Mouse (Mus musculus) midbrain, embryonic 16.5 days (tissue): ENCODE data around the gene Phf21a. TPM values are rescaled to one million over a fixed set of nuclear protein-coding genes. Genes with fewer than 3 reads are reported as not detected.

Experiments
- ATAC-seq: fragments of 200-750 bp; cut with Nextera tagmentation; 2 replicates; pipeline ENCODE4 v1.8.0; 2017; ENCODE audit warnings: moderate TSS enrichment
- H3K27ac ChIP-seq: fragments of 300-500 bp; sonication (generic); 2 replicates; pipeline ENCODE4 v1.5.1; 2014; ENCODE audit warnings: mild to moderate bottlenecking, low read length, mixed read lengths
- H3K27me3 ChIP-seq: fragments of 300-500 bp; sonication (generic); 2 replicates; pipeline ENCODE4 v1.6.1; 2014; ENCODE audit warnings: low read depth, low read length, mixed read lengths; ENCODE audit not compliant: control insufficient read depth, insufficient read depth
- H3K36me3 ChIP-seq: fragments of 300-500 bp; sonication (generic); 2 replicates; pipeline ENCODE4 v1.6.1; 2014; ENCODE audit warnings: mild to moderate bottlenecking, low read length, moderate library complexity, mixed read lengths; ENCODE audit not compliant: control insufficient read depth, insufficient read depth
- H3K4me1 ChIP-seq: fragments of 300-500 bp; sonication (generic); 2 replicates; pipeline ENCODE4 v1.6.1; 2014; ENCODE audit warnings: mild to moderate bottlenecking, low read length, mixed read lengths; ENCODE audit not compliant: control insufficient read depth, insufficient read depth
- H3K4me2 ChIP-seq: fragments of 300-500 bp; sonication (generic); 2 replicates; pipeline ENCODE4 v1.6.1; 2014; ENCODE audit warnings: mild to moderate bottlenecking, low read length, mixed read lengths
- H3K4me3 ChIP-seq: fragments of 300-500 bp; sonication (generic); 2 replicates; pipeline ENCODE4 v1.5.1; 2014; ENCODE audit warnings: low read depth, mild to moderate bottlenecking, low read length, moderate library complexity, mixed read lengths
- H3K9ac ChIP-seq: fragments of 300-500 bp; sonication (generic); 2 replicates; pipeline ENCODE4 v1.6.1; 2014; ENCODE audit warnings: low read depth, low read length, mixed read lengths
- H3K9me3 ChIP-seq: fragments of 300-500 bp; sonication (generic); replicated peaks from 2 replicates; pipeline ENCODE4 v1.6.1; 2014; ENCODE audit warnings: mild to moderate bottlenecking, low read length, mixed read lengths; ENCODE audit not compliant: control insufficient read depth, poor library complexity, severe bottlenecking
- WGBS: fragments of 180-500 bp; shearing (Covaris S2); extraction: QIAGEN DNeasy Blood & Tissue Kit; methylation state at CpG from one replicate; pipeline ENCODE4 v1.1.7; 2014; 5-methylcytosine and 5-hydroxymethylcytosine counted together
- microRNA counts: library from miRNA; unstranded; fragments of <30 nt; microRNA quantifications from one replicate; lab custom pipeline; 2016
- microRNA-seq: library from miRNA; unstranded; fragments of <30 nt; microRNA quantifications from one replicate; pipeline ENCODE4, GENCODE M21; 2017
- polyA plus RNA-seq: library from polyadenylated mRNA; unstranded; fragments of >200 nt; fragmentation: Nextera tagmentation; extraction: Ambion mirVana; gene quantifications from 2 replicates; pipeline ENCODE4 v1.2.1, GENCODE M21; 2015

Gene Phf21a
- polyA plus RNA-seq, 1 experiment from 2014 or later, result 33.6 TPM

GRCm38 (mm10) chr2:92403776-92404319, 310.9 kb downstream of the Phf21a start:
- peaks cover 14% of the 10 kb centered on the region for H3K36me3 ChIP-seq

DNA sequence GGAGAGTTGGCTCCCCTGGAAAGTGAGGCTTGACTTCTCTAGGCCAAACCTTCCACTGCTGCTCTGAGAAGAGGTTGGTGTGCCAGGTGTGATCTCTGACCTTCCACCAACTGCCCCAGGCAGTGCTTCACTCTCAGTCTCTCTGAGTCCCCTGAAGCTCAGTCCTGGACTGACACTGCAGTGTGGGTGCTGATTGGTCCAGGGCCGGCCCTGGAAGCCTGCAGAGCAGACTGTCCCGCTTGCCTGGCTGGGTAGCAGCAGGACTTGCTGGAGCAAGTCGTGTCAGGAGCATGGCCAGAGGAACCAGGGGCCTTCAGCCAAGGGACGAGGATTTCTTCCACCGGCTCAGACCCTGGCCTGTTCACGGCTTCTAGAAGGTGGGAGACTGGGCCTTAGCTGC, 311.8 kb downstream of the Phf21a start:
- no peak for ATAC-seq
- Histone ChIP-seq H3K27me3 (no peaks in the 10 kb centered on the region), H3K27ac (no peak overlapping the region), H3K9ac (no peak overlapping the region), H3K9me3 (no peaks in the 10 kb centered on the region), H3K4me3 (no peak overlapping the region), H3K4me1 (peaks cover 4% of the 10 kb centered on the region), H3K36me3 (peaks cover 22% of the 10 kb centered on the region), H3K4me2 (no peak overlapping the region)
- 91% methylated on average over 6 of the region's 6 CpGs for WGBS

More at GRCm38 (mm10) chr2:92403776-92404319, 310.9 kb downstream of the Phf21a start:
- H3K4me3 ChIP-seq, result no peak overlapping the region
- 88% methylated on average over 5 of the region's 5 CpGs for WGBS
- no peaks in the 10 kb centered on the region for H3K27me3 ChIP-seq
- no peak overlapping the region for H3K9ac ChIP-seq
- H3K9me3 ChIP-seq, result no peaks in the 10 kb centered on the region
- no peak for ATAC-seq
- H3K4me2 ChIP-seq, result no peak overlapping the region
- no peak overlapping the region for H3K27ac ChIP-seq
- H3K4me1 ChIP-seq, result peaks cover 13% of the 10 kb centered on the region

GRCm38 (mm10) chr2:92405687-92406086, 312.8 kb downstream of the Phf21a start:
- no peak overlapping the region for H3K27ac ChIP-seq

DNA sequence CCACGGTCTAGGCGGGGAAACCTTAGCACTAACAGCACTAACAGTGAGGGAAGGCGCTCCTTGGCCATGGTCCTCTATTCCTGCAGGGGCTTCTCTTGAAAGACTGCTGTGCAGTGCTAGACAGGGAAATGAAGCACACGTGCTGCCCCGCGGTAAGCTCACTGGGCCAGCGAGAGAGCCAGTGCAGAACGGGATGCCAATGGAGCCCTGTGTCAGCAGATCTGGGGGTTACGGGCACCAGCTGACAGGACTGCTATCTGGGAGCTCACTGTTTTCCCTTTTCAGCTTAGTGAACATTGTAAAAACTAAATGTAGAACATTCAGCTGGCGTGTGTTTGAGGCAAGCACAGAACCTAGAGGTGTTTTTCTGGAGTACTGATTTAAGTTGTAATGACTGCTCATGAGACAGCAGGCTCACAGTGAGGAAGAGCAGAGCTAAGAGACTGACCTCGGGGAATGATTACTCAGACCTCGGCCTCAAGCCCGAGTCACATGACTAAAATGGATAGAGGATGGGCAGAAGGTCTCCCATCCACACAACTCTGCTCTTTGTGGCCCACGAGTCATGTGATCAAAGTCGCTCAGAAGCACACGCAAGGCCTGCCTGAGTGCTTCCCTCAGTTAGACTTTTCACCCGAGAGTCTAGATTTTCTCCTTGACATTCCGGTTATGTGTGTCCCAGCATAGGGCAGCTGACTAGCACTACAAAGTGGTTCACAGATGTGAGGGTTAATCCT, 315.6 kb downstream of the Phf21a start:
- no peak overlapping the region for H3K4me2 ChIP-seq
- H3K9ac ChIP-seq, result no peak overlapping the region
- H3K9me3 ChIP-seq, result no peaks in the 10 kb centered on the region
- WGBS, result 90% methylated on average over 18 of the region's 18 CpGs
- no peak for ATAC-seq
- no peaks in the 10 kb centered on the region for H3K4me1 ChIP-seq
- H3K27ac ChIP-seq, result no peak overlapping the region
- H3K4me3 ChIP-seq, result no peak overlapping the region
- H3K27me3 ChIP-seq, result no peaks in the 10 kb centered on the region
- peaks cover 55% of the 10 kb centered on the region for H3K36me3 ChIP-seq

More at GRCm38 (mm10) chr2:92405687-92406086, 312.8 kb downstream of the Phf21a start:
- Histone ChIP-seq H3K9me3 (no peaks in the 10 kb centered on the region), H3K4me2 (no peak overlapping the region), H3K9ac (no peak overlapping the region), H3K36me3 (peaks cover 31% of the 10 kb centered on the region), H3K27me3 (no peaks in the 10 kb centered on the region), H3K4me1 (peaks cover 4% of the 10 kb centered on the region; the same call in 1 of the 2 replicates), H3K4me3 (no peak overlapping the region)
- no peak for ATAC-seq
- WGBS, result 70% methylated on average over 7 of the region's 7 CpGs

- Histone ChIP-seq H3K36me3 (peaks cover 74% of the 10 kb centered on the region), H3K27ac (no peak overlapping the region), H3K4me1 (no peaks in the 10 kb centered on the region), H3K9me3 (no peaks in the 10 kb centered on the region), H3K27me3 (no peaks in the 10 kb centered on the region), H3K4me2 (no peak overlapping the region), H3K9ac (no peak overlapping the region), H3K4me3 (no peak overlapping the region)
- WGBS, result 92% methylated on average over 10 of the region's 10 CpGs
- ATAC-seq, result no peak
Measured at GRCm38 (mm10) chr2:92411705-92412104, 318.8 kb downstream of the Phf21a start.

MicroRNA genes within 50 kb of the gene (microRNA counts, 519-probe panel; counts per million panel counts)
- microRNA mmu-miR-1955 (lab: Ali Mortazavi, UCI), result 2,732 counts per million, percentile 82 among the panel's probes with 10 or more counts

Small RNA genes lying within 50 kb of the gene (microRNA-seq; reads per million reads assigned to microRNA genes)
- gene Mir1955 (21.2 reads per million, percentile 37 among the genes with 10 or more reads in this experiment), gene Mir7000 (1.7 reads per million, percentile 2 among the genes with 10 or more reads in this experiment)

Other genes starting within 250 kb of the Phf21a start
- 0.33 and 0.34 TPM in 2 replicates for gene Chrm4, start 165.9 kb upstream of the Phf21a start, polyA plus RNA-seq
- 98.8 and 113 TPM in 2 replicates for gene Mdk, start 160.8 kb upstream of the Phf21a start, polyA plus RNA-seq
- gene Gm9821, start 147.4 kb upstream of the Phf21a start, polyA plus RNA-seq, result 0.11 TPM in 1 of 2 replicates, not detected in the other
- gene Dgkz, start 117.3 kb upstream of the Phf21a start, polyA plus RNA-seq, result 28.3 and 33.3 TPM in 2 replicates
- 1.2 and 1.9 TPM in 2 replicates for gene Creb3l1, start 68.6 kb upstream of the Phf21a start, polyA plus RNA-seq